Comparison of ENCODE assay signal across 11 mouse cellular contexts in the genomic region with DNA sequence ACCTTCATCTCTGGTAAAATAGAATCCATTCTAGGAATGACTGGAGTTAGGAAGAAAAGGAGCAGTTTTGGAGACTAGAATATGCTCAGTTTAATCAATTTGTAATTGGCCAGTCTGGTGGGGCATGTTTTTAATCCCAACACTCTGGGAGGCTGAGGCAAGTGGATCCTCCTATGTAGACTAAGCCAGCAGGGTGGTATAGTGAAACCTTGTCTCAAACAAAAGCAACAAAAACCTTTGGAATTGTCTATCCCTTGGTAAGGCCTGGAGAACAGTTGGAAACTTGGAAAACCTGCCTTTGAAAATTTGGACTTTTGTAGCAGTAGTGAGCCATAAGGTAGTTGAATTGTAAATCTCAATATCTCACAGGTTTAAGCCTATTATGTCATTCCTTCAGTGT. TPM values are rescaled to one million over a fixed set of nuclear protein-coding genes. Genes with fewer than 3 reads are reported as not detected.
DNase-seq lines count a peak whose midpoint lies in the region; ATAC-seq and TF ChIP-seq lines count a peak whose summit lies in the region.
"Had no signal": no experiment of that assay in that cellular context is flagged by ENCODE, and none has a peak within 500 bp of the region (broad histone marks: within the 10 kb centered on the region; RNA-seq: fewer than 3 reads in every experiment).

No protein-coding gene starts in this region.

- H3K4me3 ChIP-seq in forebrain, embryonic 12.5 days (replicated peaks): no peak overlapping the region
- H3K4me3 ChIP-seq in forebrain, postnatal 0 days (ENCODE audit: low read depth, low read length): no peak overlapping the region
- H3K4me3 ChIP-seq in limb, embryonic 10.5 days: 0 out of 2 replicates have a peak overlapping the region, but pooled peaks have one; percentile 77
- no peak overlapping the region for H3K4me3 ChIP-seq in midbrain, embryonic 15.5 days

- no peak for ATAC-seq in forebrain, embryonic 12.5 days (ENCODE audit: low FRiP score)
- ATAC-seq in forebrain, postnatal 0 days: no peak
- ATAC-seq in midbrain, embryonic 15.5 days (replicated peaks): no peak

- H3K27ac ChIP-seq in forebrain, embryonic 12.5 days: no peak overlapping the region
- no peak overlapping the region for H3K27ac ChIP-seq in forebrain, postnatal 0 days (ENCODE audit: low read depth, low read length)
- no peak overlapping the region for H3K27ac ChIP-seq in limb, embryonic 10.5 days
- H3K27ac ChIP-seq in midbrain, embryonic 15.5 days: no peak overlapping the region

- H3K4me2 ChIP-seq in forebrain, embryonic 12.5 days: peak overlapping the region; percentile 10; the same call in 1 of the 2 replicates
- H3K4me2 ChIP-seq in forebrain, postnatal 0 days (ENCODE audit: low read depth): no peak overlapping the region; the same call in 1 of the 2 replicates
- H3K4me2 ChIP-seq in midbrain, embryonic 15.5 days: peak overlapping the region; percentile 21

- H3K36me3 ChIP-seq in forebrain, embryonic 12.5 days (replicated peaks): no peaks in the 10 kb centered on the region
- H3K36me3 ChIP-seq in forebrain, postnatal 0 days (ENCODE audit: insufficient read depth): no peaks in the 10 kb centered on the region
- H3K36me3 ChIP-seq in limb, embryonic 10.5 days: peaks cover 19% of the 10 kb centered on the region
- no peaks in the 10 kb centered on the region for H3K36me3 ChIP-seq in midbrain, embryonic 15.5 days (replicated peaks)

- H3K4me1 ChIP-seq in forebrain, embryonic 12.5 days: peaks cover 10% of the 10 kb centered on the region
- peaks cover 10% of the 10 kb centered on the region for H3K4me1 ChIP-seq in forebrain, postnatal 0 days (ENCODE audit: insufficient read depth)
- H3K4me1 ChIP-seq in limb, embryonic 10.5 days: peaks cover 17% of the 10 kb centered on the region
- H3K4me1 ChIP-seq in midbrain, embryonic 15.5 days: peaks cover 17% of the 10 kb centered on the region

- peaks cover 14% of the 10 kb centered on the region; the same call in 1 of the 2 replicates for H3K9me3 ChIP-seq in forebrain, embryonic 12.5 days
- H3K9me3 ChIP-seq in forebrain, postnatal 0 days (ENCODE audit: low read length): no peaks in the 10 kb centered on the region
- H3K9me3 ChIP-seq in limb, embryonic 10.5 days (replicated peaks): no peaks in the 10 kb centered on the region; the same call in 1 of the 2 replicates
- no peaks in the 10 kb centered on the region for H3K9me3 ChIP-seq in midbrain, embryonic 15.5 days

- no peak overlapping the region for H3K9ac ChIP-seq in forebrain, embryonic 12.5 days
- H3K9ac ChIP-seq in forebrain, postnatal 0 days: no peak overlapping the region
- H3K9ac ChIP-seq in midbrain, embryonic 15.5 days: no peak overlapping the region; the same call in 1 of the 2 replicates

- H3K27me3 ChIP-seq in forebrain, embryonic 12.5 days: 0 out of 2 replicates have a peak, but pooled peaks cover 3% of the 10 kb centered on the region
- no peaks in the 10 kb centered on the region for H3K27me3 ChIP-seq in forebrain, postnatal 0 days (ENCODE audit: insufficient read depth, low read length)
- no peaks in the 10 kb centered on the region for H3K27me3 ChIP-seq in limb, embryonic 10.5 days (ENCODE audit: low read depth, poor library complexity, severe bottlenecking)
- no peaks in the 10 kb centered on the region for H3K27me3 ChIP-seq in midbrain, embryonic 15.5 days (replicated peaks)

- TF ChIP-seq CTCF in forebrain, postnatal 0 days (IDR thresholded peaks at IDR 0.05; ENCODE audit: low read depth): no peak

- no peak for DNase-seq in forebrain, postnatal 0 days
- peak; percentile 16 for DNase-seq in c-Kit-positive CD71-positive TER-119-positive erythroid progenitor cells, embryonic 14.5 days (ENCODE audit: low spot score)
- DNase-seq in limb, embryonic 10.5 days (ENCODE audit: low spot score): no peak
- DNase-seq in embryo, embryonic 10.5 days (ENCODE audit: low spot score): no peak
- no peak for DNase-seq in embryo, embryonic 11 days
- no peak for DNase-seq in cerebellum, adult 11 months
- DNase-seq: heart, postnatal 10 days; kidney, postnatal 36 days; lung, postnatal 4 days had no signal

RNA-seq across cellular contexts. Expression of a gene that starts 2.3 kb away (rescaled TPM):
- polyA plus RNA-seq in forebrain, embryonic 12.5 days (2016; fragmentation: Nextera tagmentation; extraction: Ambion mirVana): 61.9 and 62.3 TPM in 2 replicates
- total RNA-seq in forebrain, postnatal 0 days (2014; rRNA removed): 63.6 and 93.6 TPM in 2 replicates
- 16.9 and 24.1 TPM in 2 replicates for polyA plus RNA-seq in forebrain, postnatal 0 days (2015; fragmentation: Nextera tagmentation; extraction: Ambion mirVana)
- 43.2 and 51.8 TPM in 2 replicates for polyA plus RNA-seq in limb, embryonic 10.5 days (2016; fragmentation: Nextera tagmentation; extraction: Ambion mirVana)
- 37.0 and 41.3 TPM in 2 replicates for polyA plus RNA-seq in midbrain, embryonic 15.5 days (2015; fragmentation: Nextera tagmentation; extraction: Ambion mirVana)
